Mouse (Mus musculus): ENCODE results near the gene Rasgrp2.
A peak's percentile ranks its signal among the peaks of the same experiment; 100 is the strongest.

DNA sequence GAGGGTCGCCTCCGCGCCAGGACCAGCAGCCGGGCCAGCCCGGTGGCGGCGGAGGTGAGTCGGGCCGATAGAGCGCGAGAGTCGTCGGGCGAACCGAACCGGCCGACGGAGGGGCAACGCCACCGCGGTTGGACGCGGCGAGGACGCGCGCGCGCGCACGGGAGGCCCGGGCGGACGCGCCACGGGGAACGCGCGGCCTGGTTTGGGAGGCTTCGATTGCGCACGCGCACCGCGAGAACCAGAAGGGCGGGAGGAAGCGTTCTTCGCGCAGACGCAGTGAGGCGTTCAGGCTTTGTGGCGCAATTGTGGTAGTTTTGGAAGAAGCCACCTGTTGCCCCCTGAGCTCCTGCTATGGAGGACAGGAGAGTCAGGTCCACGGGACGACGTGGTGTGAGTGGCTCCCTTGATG is 34.8 kb upstream of the Rasgrp2 start:
- TF ChIP-seq CTCF (IDR thresholded peaks at IDR 0.05; ENCODE audit: borderline replicate concordance, extremely low read depth, insufficient read depth, insufficient read length): no peak
- TF ChIP-seq POLR2A (IDR thresholded peaks at IDR 0.05; ENCODE audit: borderline replicate concordance, extremely low read depth, insufficient read depth, insufficient read length, poor library complexity, severe bottlenecking): peak; percentile 84

All from brain, embryonic 14.5 days (tissue).